Mouse (Mus musculus): Measurements from ENCODE around the gene Kctd21. TPM values are rescaled to one million over a fixed set of nuclear protein-coding genes. Genes with fewer than 3 reads are reported as not detected.

Gene Kctd21
- total RNA-seq, 1 experiment from 2014 or later = 2.4 TPM

- no peak for ATAC-seq (ENCODE audit: extremely low read depth, insufficient number of reproducible peaks, low FRiP score, poor library complexity, severe bottlenecking)
Measured at GRCm38 (mm10) chr7:97345229-97345871, 13.2 kb downstream of the Kctd21 start.

- ATAC-seq (ENCODE audit: extremely low read depth, insufficient number of reproducible peaks, low FRiP score, poor library complexity, severe bottlenecking) = no peak
Measured at GRCm38 (mm10) chr7:97346111-97346821, 14.1 kb downstream of the Kctd21 start.

DNA sequence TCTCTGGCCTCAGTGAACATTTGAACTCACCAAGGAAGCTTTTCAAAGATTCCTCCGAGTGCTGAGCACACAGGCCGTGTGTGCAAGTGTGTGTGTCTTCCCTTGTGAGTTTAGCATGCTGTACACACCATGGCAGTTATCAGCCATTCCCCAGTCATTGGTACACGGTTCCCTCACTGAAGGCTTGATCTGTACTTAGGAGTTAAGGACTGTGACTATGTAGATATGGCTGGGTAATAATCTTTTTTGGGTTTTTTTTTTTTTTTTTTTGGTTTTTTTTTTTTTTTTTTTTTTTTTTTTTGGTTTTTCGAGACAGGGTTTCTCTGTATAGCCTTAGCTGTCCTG lies 14.7 kb downstream of the Kctd21 start:
- no peak for ATAC-seq (ENCODE audit: extremely low read depth, insufficient number of reproducible peaks, low FRiP score, poor library complexity, severe bottlenecking)

DNA sequence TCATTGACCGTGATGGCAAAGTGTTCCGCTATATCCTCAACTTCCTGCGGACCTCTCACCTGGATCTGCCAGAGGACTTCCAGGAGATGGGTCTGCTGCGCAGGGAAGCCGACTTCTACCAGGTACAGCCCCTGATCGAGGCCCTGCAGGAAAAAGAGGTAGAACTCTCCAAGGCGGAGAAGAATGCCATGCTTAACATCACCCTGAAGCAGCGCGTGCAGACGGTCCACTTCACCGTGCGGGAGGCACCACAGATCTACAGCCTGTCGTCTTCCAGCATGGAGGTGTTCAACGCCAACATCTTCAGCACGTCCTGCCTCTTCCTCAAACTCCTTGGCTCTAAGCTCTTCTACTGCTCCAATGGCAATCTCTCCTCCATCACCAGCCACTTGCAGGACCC lies 15.3 kb downstream of the Kctd21 start:
- no peak for ATAC-seq (ENCODE audit: extremely low read depth, insufficient number of reproducible peaks, low FRiP score, poor library complexity, severe bottlenecking)

DNA sequence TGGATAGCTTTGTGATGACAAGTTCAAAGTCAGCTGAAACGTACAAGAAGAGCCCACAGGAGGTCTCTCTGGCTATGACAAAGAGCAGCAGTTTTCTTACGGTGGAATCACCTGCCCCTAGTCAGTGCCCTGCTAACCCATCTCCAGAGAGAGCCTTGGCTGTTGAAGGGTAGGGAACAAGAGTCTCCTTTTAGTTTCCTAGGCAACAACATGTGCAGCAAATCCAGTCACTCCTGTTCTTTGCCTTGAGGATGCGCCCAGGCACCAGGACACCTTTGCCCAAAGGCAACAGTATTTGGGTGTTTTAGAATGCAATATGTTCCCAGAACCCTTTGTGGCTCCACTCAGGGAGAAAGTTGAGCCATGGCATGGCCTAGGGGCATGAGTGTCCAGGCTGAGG lies 16.2 kb downstream of the Kctd21 start:
- no peak for ATAC-seq (ENCODE audit: extremely low read depth, insufficient number of reproducible peaks, low FRiP score, poor library complexity, severe bottlenecking)

DNA sequence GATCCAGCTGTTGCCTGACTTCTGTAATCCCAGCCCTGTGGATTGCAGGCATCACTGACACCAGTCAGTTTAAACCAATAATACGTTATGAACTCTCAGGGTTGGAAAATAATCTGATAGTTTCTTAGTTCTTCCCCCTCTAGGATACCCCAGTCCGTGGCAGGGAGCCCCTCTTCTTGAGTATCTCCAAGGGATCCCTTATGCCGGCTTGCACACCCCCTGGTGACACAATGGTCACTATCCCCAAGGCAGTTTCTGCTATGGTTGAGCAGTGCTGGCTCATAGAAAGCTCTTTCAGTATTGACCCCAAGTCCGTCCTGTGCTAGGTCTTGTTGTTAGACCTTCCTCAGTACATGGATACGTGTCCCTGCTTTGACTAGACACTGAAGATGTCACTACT lies 16.7 kb downstream of the Kctd21 start:
- no peak for ATAC-seq (ENCODE audit: extremely low read depth, insufficient number of reproducible peaks, low FRiP score, poor library complexity, severe bottlenecking)

GRCm38 (mm10) chr7:97349438-97349837 lies 17.3 kb downstream of the Kctd21 start:
- ATAC-seq (ENCODE audit: extremely low read depth, insufficient number of reproducible peaks, low FRiP score, poor library complexity, severe bottlenecking) = no peak

DNA sequence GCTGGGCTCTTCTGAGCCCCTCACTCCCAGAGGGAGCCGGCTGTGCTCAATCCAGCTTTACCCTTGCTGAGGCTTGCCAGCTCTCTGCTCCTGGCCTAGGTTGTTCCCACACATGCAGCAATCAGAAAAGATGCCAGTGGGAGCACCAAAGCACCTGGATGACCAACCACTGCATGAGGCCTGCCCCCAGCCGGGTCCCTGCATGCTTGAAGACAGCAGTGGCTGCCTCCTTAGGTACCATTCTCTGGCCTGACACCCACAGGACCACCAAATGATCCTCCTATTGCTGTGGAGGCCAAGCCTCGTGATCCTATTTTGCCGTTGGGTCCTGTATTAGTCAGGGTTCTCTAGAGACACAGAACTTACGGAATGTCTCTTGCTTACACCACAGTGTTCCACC lies 18.8 kb downstream of the Kctd21 start:
- no peak for ATAC-seq (ENCODE audit: extremely low read depth, insufficient number of reproducible peaks, low FRiP score, poor library complexity, severe bottlenecking)

DNA sequence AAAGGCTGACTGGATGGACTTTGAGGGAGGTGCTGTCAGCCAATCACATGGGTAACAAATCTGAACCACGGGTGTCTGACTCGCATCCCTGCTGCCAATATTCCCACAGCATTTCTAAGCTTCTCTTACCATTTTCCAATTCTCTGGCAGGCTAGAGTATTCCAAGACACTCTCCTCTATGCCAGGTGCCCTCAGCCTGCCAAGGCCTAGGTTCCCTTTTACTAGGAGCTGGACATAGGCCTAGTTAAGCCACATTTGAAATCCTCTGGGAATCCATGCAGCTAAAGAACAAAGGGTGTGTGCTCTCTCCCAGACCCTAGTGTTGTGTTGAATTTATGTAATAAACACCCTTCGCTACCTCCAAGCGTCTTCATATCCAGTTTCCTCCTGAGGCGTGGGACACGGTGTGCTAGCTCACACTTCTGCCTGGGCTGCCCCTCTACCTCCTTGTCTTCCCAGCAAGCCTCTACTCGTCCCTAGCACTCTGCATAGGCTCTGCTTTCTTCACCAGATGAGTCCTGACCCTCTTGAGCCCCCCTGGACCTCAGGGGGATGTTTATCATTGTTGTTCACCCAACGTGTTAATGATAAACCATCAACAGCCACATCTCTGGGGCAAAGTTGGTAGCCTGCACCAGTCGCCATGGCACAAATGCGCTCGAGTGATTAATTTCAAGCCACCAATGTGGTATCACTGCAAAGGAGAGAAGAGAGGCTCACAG lies 19.8 kb downstream of the Kctd21 start:
- no peak for ATAC-seq (ENCODE audit: extremely low read depth, insufficient number of reproducible peaks, low FRiP score, poor library complexity, severe bottlenecking)

- no peak for ATAC-seq (ENCODE audit: extremely low read depth, insufficient number of reproducible peaks, low FRiP score, poor library complexity, severe bottlenecking)
Measured at GRCm38 (mm10) chr7:97353356-97353755, 21.2 kb downstream of the Kctd21 start.

DNA sequence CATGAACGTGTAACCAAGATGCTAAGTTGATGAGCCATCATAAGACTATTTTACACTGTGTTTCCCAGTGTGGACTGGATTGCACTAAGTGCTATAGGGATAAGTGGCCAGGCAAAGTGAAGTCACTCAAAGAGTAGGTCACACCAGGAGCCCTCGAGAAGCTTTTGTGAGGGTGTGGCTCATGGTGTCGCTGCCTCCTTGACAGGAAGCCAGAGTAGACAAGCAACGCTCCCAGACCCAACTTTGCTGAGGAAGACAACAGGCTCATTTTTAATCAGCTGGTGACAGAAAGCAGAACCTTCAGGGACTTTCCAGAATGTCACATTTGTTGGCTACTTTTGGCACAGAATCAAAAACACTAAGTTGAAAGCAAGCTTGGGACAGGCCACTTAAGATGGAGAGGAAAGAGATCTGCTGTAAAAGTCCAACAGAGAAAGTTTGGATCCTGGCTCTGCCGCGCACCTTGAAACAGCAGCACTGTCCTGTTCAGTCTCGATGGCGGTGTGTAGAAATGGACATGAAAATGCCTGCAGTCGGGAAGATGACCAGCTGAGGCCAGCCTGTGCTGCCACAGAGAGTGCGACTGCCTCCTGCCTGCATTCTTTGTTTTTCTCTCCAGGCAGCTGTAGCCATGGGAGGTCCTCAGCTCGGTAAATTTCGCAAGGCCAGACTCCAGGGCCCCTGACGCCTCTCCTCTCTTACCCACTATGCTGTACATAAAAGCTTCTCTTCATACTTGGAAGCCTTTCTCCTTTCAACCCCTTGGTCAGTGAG lies 23.1 kb downstream of the Kctd21 start:
- peak; percentile 57; the same call in 1 of the 2 replicates for ATAC-seq (ENCODE audit: extremely low read depth, insufficient number of reproducible peaks, low FRiP score, poor library complexity, severe bottlenecking)

DNA sequence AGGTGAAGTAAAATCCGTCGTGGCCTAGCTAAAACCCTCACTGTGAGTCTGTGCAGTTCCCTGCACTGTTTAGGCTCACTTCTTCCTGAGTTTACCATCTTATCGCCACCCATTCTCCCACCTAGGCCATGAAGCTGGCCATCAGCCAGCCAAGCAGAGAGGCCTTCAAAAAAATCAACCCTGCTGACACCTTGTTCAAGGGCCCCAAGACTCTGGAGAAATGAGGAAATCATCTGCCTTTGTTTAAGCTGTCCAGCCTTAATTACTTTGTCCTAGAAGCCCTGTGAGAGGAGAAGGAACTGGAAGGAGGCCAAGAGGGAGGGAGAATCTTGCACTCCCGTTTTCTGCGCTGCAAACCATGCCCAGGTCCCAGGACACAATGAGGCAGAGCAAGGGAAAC lies 24.1 kb downstream of the Kctd21 start:
- no peak for ATAC-seq (ENCODE audit: extremely low read depth, insufficient number of reproducible peaks, low FRiP score, poor library complexity, severe bottlenecking)

GRCm38 (mm10) chr7:97356875-97357276 lies 24.7 kb downstream of the Kctd21 start:
- ATAC-seq (ENCODE audit: extremely low read depth, insufficient number of reproducible peaks, low FRiP score, poor library complexity, severe bottlenecking) = no peak

DNA sequence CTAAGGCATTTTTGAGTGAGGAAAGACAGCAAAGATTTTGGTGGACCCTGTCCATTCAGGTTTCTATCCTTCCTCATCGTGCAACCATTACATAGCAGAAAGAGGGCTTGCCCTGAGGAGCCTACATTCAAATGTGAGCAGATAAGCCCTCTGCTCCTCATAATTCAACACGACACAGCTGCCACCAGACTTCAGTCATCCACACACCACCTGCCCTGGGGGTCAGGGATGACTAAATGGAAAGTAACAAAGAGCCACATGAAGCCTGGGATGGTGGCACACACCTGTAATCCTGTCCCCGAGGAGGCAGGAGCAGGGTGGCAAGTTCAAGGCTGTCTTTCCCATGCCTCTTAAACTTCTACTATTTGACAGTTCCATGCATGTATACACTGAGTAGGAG lies 25.7 kb downstream of the Kctd21 start:
- ATAC-seq (ENCODE audit: extremely low read depth, insufficient number of reproducible peaks, low FRiP score, poor library complexity, severe bottlenecking) = no peak

DNA sequence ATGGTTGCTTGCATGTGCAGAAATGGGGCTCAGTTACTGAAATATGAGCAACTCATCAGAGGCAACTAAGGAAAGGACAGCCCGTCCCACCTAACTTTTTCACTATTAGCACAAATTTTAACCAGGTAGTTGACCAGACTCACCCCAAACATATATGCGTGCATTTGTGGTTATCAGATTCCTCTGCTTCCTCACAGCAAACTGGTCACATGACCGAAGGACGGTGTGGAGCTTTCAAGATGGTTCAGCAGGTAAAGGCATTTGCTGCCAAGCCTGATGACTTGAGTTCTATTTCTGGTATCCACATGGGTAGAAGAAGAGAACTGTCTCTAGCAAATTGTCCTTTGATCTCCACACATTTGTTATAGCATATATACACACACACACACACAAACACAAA lies 26.2 kb downstream of the Kctd21 start:
- ATAC-seq (ENCODE audit: extremely low read depth, insufficient number of reproducible peaks, low FRiP score, poor library complexity, severe bottlenecking) = no peak

DNA sequence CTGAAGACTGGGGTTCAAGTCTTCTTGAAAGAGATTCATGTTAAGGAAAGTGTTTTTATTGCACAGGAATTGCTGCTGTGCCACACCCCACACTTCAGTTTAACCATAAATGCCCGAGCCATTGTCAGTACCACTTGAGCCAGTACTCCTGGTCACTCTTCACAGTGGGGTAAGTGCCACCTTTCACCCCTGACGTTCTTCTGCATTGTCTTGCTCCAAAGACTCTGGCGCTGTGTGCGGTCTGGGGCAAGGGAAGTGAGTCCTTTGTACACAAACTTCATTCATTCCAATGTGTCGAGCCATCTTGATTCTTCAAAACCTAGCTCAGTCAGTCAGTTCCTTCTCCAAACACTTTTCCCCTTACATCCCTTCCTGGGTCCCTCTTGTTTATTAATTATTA lies 28.0 kb downstream of the Kctd21 start:
- ATAC-seq (ENCODE audit: extremely low read depth, insufficient number of reproducible peaks, low FRiP score, poor library complexity, severe bottlenecking) = no peak

- ATAC-seq (ENCODE audit: extremely low read depth, insufficient number of reproducible peaks, low FRiP score, poor library complexity, severe bottlenecking) = no peak
Measured at GRCm38 (mm10) chr7:97360955-97361354, 28.8 kb downstream of the Kctd21 start.

GRCm38 (mm10) chr7:97361467-97361866 lies 29.3 kb downstream of the Kctd21 start:
- ATAC-seq (ENCODE audit: extremely low read depth, insufficient number of reproducible peaks, low FRiP score, poor library complexity, severe bottlenecking) = peak; percentile 58; the same call in 1 of the 2 replicates

DNA sequence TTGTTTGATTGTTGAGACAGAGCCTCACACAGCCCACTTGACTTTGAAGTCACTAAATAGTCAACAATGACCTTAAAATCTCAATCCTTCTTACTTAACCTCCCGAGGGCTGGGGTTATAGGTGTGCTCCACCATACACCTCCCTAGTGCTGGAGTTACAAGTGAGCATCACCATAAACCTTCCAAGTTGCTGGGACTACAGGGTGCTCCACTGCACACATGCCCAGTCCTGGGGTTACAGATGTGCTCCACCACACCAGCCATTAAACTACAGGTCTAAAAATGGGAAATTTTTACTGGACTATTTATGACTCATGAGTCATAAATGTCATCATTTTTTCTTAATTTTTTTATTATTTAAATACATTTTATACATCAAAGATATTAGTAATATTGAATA lies 33.8 kb downstream of the Kctd21 start:
- ATAC-seq (ENCODE audit: extremely low read depth, insufficient number of reproducible peaks, low FRiP score, poor library complexity, severe bottlenecking) = no peak

Measured in neutrophil, adult 5-6 weeks (primary cell).